Mouse (Mus musculus): ENCODE measurements around the gene Kcnip3.

The Kcnip3 gene

DNA sequence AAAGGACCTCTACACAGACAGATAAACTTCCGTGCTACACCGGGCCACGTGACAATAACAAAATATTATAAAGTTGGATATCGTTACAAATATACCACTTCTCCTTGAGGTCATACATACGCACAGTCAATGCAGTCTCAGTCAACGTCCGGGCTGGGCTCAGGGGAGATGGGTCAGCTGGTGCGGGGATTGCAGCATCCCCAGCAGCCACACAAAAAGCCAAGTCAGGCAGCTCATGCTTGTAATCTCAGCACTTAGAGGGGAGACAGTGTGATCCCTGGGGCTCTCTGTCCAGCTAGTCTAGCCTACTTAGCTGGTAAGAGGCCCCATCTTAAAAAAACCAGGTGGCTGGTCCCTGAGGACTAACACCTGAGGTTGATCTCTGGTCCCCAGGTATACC, 50.6 kb downstream of the Kcnip3 start:
- in situ Hi-C loops (cut with MseI, MboI), result no loop called here

GRCm38 (mm10) chr2:127470661-127471060, 51.2 kb downstream of the Kcnip3 start:
- in situ Hi-C loops (cut with MseI, MboI), result no loop called here

- in situ Hi-C loops (cut with MseI, MboI), result no loop called here
Measured at GRCm38 (mm10) chr2:127470183-127470582, 51.7 kb downstream of the Kcnip3 start.

DNA sequence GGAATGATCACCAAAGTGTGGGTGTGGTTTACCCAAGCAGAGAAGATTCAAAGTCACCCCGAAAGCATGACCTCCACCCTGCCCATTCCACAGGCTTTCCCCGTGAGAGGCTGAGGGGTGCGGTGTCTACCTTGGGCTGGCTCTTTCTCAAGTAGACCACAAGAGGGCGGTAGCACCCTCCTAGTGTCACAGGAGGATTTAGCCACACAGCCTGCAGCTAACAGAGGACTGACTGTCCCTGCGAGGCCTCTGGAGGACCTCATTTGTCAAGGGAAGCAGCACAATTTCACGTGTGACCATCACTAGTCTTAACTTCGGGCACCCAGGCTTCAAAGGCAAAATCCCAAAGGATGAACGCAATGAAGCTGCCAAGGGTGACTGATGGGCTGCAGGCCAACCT, 59.6 kb downstream of the Kcnip3 start:
- in situ Hi-C loops (cut with MseI, MboI), result loop anchor here (5.0 kb wide), 1 partner anchor 35 kb away; no protein-coding TSS in a partner anchor

GRCm38 (mm10) chr2:127461351-127461750, 60.5 kb downstream of the Kcnip3 start:
- in situ Hi-C loops (cut with MseI, MboI), result loop anchor here (5.0 kb wide), 1 partner anchor 36 kb away; no protein-coding TSS in a partner anchor

GRCm38 (mm10) chr2:127459341-127459740, 62.6 kb downstream of the Kcnip3 start:
- in situ Hi-C loops (cut with MseI, MboI), result no loop called here

- in situ Hi-C loops (cut with MseI, MboI), result no loop called here
Measured at GRCm38 (mm10) chr2:127453764-127454163, 68.1 kb downstream of the Kcnip3 start.

- in situ Hi-C loops (cut with MseI, MboI), result no loop called here
Measured at GRCm38 (mm10) chr2:127453141-127453540, 68.8 kb downstream of the Kcnip3 start.

GRCm38 (mm10) chr2:127451748-127452147, 70.1 kb downstream of the Kcnip3 start:
- in situ Hi-C loops (cut with MseI, MboI), result no loop called here

- in situ Hi-C loops (cut with MseI, MboI), result no loop called here
Measured at GRCm38 (mm10) chr2:127449691-127450090, 72.2 kb downstream of the Kcnip3 start.

DNA sequence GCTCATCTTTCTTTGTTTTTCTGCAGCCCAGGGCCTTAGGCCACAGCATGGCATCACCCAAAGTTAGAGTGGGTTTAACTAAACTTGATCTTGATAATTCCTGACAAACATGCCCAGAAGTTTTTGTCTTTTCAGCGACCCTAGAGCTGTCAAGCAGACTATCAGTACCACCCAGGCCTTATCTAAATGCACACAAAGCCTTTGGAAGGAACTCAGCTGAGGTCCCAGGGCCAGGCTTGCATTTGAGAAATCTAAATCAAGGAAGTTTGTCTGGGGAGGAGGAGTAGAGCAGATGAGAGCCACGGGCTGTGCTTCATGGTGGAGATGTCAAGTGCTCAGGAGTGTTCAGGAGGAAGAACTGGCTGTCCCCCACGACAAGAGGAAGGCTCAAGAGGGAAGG, 75.0 kb downstream of the Kcnip3 start:
- in situ Hi-C loops (cut with MseI, MboI), result no loop called here

DNA sequence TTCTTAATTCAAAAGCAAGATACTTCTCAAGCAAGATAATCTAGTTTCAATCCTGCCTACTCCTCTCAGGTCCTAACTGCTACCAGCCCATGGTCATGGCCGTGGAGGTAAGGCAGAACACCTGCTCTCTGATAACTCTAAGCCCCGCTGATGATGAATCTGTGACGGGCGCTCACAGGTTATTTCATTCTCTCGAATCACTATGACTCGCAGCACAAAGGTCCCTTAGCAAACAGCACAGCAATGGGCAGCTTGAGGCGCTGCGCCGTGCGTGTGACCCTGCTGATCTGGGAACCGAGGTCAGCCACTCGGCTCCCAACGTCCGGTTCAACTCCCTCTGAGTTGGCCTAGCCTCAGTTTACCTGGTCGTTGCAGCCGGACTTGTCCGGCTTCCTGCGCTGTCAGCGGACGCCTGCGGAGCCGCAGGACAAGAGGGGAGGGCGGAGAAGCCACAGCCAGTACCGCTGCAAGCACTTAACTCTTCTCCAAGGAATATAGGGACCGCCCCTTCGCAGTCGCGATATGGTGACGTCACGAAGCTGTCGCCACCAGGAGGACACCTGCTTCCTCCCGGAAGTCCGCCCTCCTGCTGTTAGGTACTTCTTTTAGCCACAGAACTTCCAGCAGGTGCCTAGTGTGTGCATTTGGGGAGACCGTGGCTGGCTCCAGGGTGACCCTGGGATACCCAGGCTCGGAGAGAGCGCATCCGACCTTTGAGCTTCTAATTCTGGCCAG, 77.7 kb downstream of the Kcnip3 start, which contains the start of gene Fahd2a:
Gene Fahd2a, minus strand, starts transcription at position 511 of the 735 bp plus-strand sequence.
- in situ Hi-C loops (cut with MseI, MboI), result loop anchor here (5.0 kb wide), 1 partner anchor 82 kb away; the partner anchor contains the start of gene Adra2b (in 2 of the 2)

- in situ Hi-C loops (cut with MseI, MboI), result no loop called here
Measured at GRCm38 (mm10) chr2:127437697-127438096, 84.2 kb downstream of the Kcnip3 start.

GRCm38 (mm10) chr2:127435554-127435953, 86.3 kb downstream of the Kcnip3 start:
- in situ Hi-C loops (cut with MseI, MboI), result no loop called here

DNA sequence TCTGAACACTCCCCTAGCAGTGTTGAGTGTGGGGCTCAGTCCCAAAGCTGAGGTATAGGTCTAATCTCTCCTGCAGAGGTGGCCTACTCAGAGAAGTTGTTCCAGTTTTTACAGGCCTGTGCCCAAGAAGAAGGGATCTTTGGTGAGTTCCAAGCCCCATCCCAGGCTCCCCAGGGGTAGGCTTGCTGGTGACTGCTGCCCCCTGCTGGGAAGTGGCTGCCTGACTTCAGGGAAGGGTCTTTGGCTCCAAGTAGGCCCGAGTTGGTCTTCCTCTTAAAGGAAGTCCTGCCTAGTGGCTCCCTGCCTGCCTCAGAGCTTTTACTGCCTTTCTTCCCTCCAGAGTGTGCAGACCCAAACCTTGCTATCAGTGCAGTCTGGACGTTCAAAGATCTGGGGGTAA, 86.8 kb downstream of the Kcnip3 start:
- in situ Hi-C loops (cut with MseI, MboI), result no loop called here

DNA sequence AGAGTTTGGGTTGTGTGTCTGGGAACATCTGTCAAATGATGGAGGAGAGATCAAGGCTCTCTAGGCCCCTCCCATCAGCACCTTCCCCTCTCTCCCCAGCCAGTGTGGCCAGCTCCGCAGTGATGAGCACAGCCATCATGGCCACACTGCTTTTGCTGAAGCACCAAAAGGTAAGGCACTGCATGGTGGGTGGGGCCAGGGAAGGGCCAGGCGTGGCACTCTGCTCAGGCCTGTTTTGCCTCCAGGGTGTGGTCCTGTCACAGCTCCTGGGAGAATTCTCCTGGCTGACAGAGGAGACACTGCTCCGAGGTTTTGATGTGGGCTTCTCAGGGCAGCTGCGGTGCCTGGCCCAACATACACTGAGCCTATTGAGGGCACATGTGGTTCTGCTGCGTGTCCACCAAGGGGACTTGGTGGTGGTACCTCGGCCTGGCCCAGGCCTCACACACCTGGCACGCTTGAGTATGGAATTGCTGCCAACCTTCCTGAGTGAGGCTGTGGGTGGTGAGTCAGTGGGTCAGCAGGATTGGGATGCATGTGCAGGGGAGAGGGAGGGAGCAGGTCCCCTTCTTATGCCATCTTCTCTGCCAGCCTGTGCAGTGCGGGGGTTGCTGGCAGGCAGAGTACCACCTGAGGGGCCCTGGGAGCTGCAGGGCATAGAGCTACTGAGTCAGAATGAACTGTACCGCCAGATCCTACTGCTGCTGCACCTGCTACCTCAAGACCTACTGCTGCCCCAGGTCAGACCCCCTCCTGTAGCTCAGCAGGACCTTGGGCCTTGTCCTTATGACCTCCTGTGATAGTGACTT, 88.2 kb downstream of the Kcnip3 start:
- in situ Hi-C loops (cut with MseI, MboI), result no loop called here

- in situ Hi-C loops (cut with MseI, MboI), result no loop called here
Measured at GRCm38 (mm10) chr2:127430238-127430637, 91.7 kb downstream of the Kcnip3 start.

- in situ Hi-C loops (cut with MseI, MboI), result no loop called here
Measured at GRCm38 (mm10) chr2:127424977-127425376, 96.9 kb downstream of the Kcnip3 start, which contains the start of gene Gpat2. Gpat2 (plus strand) TSS chr2:127425199.

DNA sequence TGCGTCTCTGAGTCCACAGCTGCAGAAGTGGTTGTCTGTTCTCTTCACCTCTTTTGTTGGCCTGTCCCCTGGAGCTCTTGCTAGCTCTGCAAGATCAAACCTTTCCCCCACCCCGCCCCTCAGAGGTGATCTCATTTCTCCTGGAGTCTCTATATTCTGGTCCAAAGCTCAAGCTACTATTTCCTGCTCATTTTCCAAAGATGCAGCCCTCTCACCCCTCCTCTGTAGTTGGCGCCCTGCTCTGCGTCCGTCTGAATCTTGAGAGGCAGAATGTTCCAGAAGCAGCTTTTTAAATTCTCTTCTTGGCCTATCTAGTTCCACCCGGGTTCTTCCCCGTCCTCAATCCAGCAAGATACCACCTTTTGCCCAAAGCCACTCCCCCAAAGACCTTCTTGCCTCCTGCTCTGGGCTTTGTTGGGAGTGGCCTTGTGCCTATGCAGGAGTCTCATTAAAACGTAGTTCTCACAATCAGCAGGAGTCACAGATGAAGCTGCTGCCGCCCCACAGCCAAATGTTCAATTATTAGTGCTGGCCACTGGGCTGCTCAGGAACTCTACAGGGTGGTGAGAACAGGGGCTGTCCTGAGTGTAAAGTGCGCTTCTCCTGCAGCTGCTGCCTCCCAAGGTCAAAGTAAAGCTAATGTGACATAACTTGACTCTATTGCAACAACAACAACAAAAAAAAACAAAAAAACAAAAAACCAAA, 103.5 kb downstream of the Kcnip3 start:
- in situ Hi-C loops (cut with MseI, MboI), result no loop called here

- in situ Hi-C loops (cut with MseI, MboI), result no loop called here
Measured at GRCm38 (mm10) chr2:127416706-127417105, 105.2 kb downstream of the Kcnip3 start.

DNA sequence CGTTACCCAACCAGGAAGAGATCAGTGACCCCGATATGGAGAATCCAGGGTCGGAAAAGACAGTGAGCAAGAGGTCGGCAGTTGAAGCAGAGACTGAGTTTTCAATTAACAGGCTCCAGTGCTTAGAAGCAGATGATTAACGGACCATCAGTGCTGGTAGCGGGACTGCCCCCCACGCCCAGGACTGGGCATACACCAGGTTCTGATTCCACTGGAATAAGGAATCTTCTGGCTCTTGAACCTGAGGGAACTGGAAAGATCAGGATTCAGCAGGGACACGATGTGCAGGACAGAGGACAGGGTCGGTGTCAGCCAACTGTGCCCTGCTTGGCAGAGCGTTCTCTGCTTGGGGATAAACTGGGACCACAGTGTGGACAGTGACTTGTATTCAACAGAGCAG, 106.1 kb downstream of the Kcnip3 start:
- in situ Hi-C loops (cut with MseI, MboI), result no loop called here

GRCm38 (mm10) chr2:127411126-127411525, 110.8 kb downstream of the Kcnip3 start:
- in situ Hi-C loops (cut with MseI, MboI), result no loop called here

Measured in mouse trophoblast stem cell (cell line).